ENCODE assay signal across 12 mouse cellular contexts in the genomic region with DNA sequence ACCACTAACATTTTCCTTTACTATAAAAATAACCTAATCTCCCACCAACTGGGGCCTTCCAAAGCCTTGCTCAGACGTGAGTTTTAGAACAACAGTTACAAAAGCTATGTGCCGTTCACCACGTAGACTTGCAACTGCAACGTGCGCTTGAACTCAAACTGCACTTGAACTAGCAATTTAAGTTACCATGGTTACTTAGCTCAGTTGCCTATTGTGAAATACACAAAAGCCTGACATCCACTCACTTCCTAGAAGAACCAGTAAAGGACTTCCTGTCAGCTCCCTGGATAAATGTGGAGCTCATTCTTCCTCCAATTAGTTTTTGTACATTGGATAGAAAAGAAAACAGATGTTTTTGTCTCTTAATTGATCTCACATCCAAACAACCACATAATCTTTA.
A peak's percentile ranks its signal among the peaks of the same experiment; 100 is the strongest.
DNase-seq lines count a peak whose midpoint lies in the region; ATAC-seq and TF ChIP-seq lines count a peak whose summit lies in the region.
"Had no signal": no experiment of that assay in that cellular context is flagged by ENCODE, and none has a peak within 500 bp of the region (broad histone marks: within the 10 kb centered on the region; RNA-seq: fewer than 3 reads in every experiment).

No protein-coding gene starts in this region.

- H3K27ac ChIP-seq in lung, embryonic 14.5 days (ENCODE audit: low read depth) = no peak overlapping the region
- H3K27ac ChIP-seq in neural tube, embryonic 12.5 days = no peak overlapping the region

- H3K9ac ChIP-seq in lung, embryonic 14.5 days = no peak overlapping the region
- no peak overlapping the region for H3K9ac ChIP-seq in neural tube, embryonic 12.5 days
- H3K9ac ChIP-seq: liver, postnatal 0 days had no signal

- no peak for ATAC-seq in lung, embryonic 14.5 days (ENCODE audit: insufficient read depth)
- peak; percentile 69 for ATAC-seq in neural tube, embryonic 12.5 days (ENCODE audit: low FRiP score, low read depth)
- ATAC-seq: liver, postnatal 0 days had no signal

- intact Hi-C loops in gastrocnemius, postnatal 14 days (cut with DNase I; ENCODE audit: low total_unique reads) = no loop called here

- no peak overlapping the region for H3K4me3 ChIP-seq in lung, embryonic 14.5 days (ENCODE audit: low read depth, low read length)
- no peak overlapping the region for H3K4me3 ChIP-seq in neural tube, embryonic 12.5 days

- peaks cover 11% of the 10 kb centered on the region; the same call in 1 of the 2 replicates for H3K4me1 ChIP-seq in lung, embryonic 14.5 days (ENCODE audit: insufficient read depth)
- peaks cover 4% of the 10 kb centered on the region; the same call in 1 of the 2 replicates for H3K4me1 ChIP-seq in neural tube, embryonic 12.5 days

- peak; percentile 68 for DNase-seq in lung, embryonic 14.5 days
- no peak for DNase-seq in lung, postnatal 4 days
- peak; percentile 52 for DNase-seq in embryo, embryonic 11 days
- DNase-seq in forelimb bud, embryonic 11.5 days (ENCODE audit: low read depth, low spot score) = peak; percentile 4
- DNase-seq in layer of hippocampus, adult 9-11 months = no peak
- DNase-seq in adrenal gland, adult (ENCODE audit: inconsistent age in 2 of 2, low spot score in 1 of 2) = no peak
- no peak for DNase-seq in gastrocnemius, postnatal 14 days
- DNase-seq: heart, adult 18-20 months; kidney, adult 8-10 months; liver, postnatal 0 days; right cerebral cortex, postnatal 4 days had no signal

- no peaks in the 10 kb centered on the region for H3K36me3 ChIP-seq in lung, embryonic 14.5 days (ENCODE audit: insufficient read depth)
- H3K36me3 ChIP-seq in neural tube, embryonic 12.5 days = no peaks in the 10 kb centered on the region

- H3K27me3 ChIP-seq in lung, embryonic 14.5 days (ENCODE audit: insufficient read depth, low read length) = no peaks in the 10 kb centered on the region
- H3K27me3 ChIP-seq in neural tube, embryonic 12.5 days (replicated peaks) = peaks cover 18% of the 10 kb centered on the region

- no peaks in the 10 kb centered on the region for H3K9me3 ChIP-seq in lung, embryonic 14.5 days (ENCODE audit: low read depth, low read length)
- no peaks in the 10 kb centered on the region for H3K9me3 ChIP-seq in neural tube, embryonic 12.5 days

- H3K4me2 ChIP-seq in lung, embryonic 14.5 days = no peak overlapping the region
- no peak overlapping the region for H3K4me2 ChIP-seq in neural tube, embryonic 12.5 days (replicated peaks)

- TF ChIP-seq CTCF in lung, embryonic 14.5 days (IDR thresholded peaks at IDR 0.05; ENCODE audit: low read depth) = no peak

- 42% methylated on average over 5 of the region's 5 CpGs for WGBS in lung, embryonic 14.5 days
- 17% methylated on average over 5 of the region's 5 CpGs for WGBS in neural tube, embryonic 12.5 days

Comparison
In these comparisons a context has a peak if more than half of its experiments do, and no peak if none do; other contexts are left out.
1. DNase-seq: peak in lung, embryonic 14.5 days (single experiment), embryo, embryonic 11 days (single experiment) and forelimb bud, embryonic 11.5 days (single experiment); none in lung, postnatal 4 days (0 of 2), layer of hippocampus, adult 9-11 months (single experiment), adrenal gland, adult (0 of 2) and gastrocnemius, postnatal 14 days (single experiment).